Mouse (Mus musculus) heart, adult 2 months (tissue): ENCODE measurements around the gene Inip. TPM values are rescaled to one million over a fixed set of nuclear protein-coding genes. Genes with fewer than 3 reads are reported as not detected.

Experiments
- DNase-seq, 2 experiments: peaks; one replicate each; pipeline ENCODE4 v3.0.0; 2021
- H3K27ac ChIP-seq: fragments of 200-600 bp; 2 replicates; pipeline ENCODE4 v1.8.1; 2022
- H3K27me3 ChIP-seq: fragments of 200-500 bp; 2 replicates; pipeline ENCODE4 v1.6.1; 2012; ENCODE audit warnings: mild to moderate bottlenecking, low read length, inconsistent platforms, mixed read lengths; ENCODE audit not compliant: control insufficient read depth, insufficient read depth
- H3K36me3 ChIP-seq: fragments of 200-500 bp; 2 replicates; pipeline ENCODE4 v1.6.1; 2012; ENCODE audit warnings: low read length, inconsistent platforms; ENCODE audit not compliant: control insufficient read depth, insufficient read depth
- H3K4me1 ChIP-seq: fragments of 200-500 bp; 2 replicates; pipeline ENCODE4 v1.6.1; 2011; ENCODE audit warnings: low read length; ENCODE audit not compliant: control insufficient read depth, insufficient read depth
- H3K4me3 ChIP-seq: fragments of 200-600 bp; 2 replicates; pipeline ENCODE4 v1.8.1; 2022
- H3K79me2 ChIP-seq: fragments of 200-500 bp; replicated peaks from 2 replicates; pipeline ENCODE4 v1.6.1; 2012; ENCODE audit warnings: mild to moderate bottlenecking, inconsistent platforms, low read length, moderate library complexity, mixed read lengths; ENCODE audit not compliant: control insufficient read depth, insufficient read depth
- H3K9ac ChIP-seq: fragments of 200-500 bp; 2 replicates; pipeline ENCODE4 v1.6.1; 2012; ENCODE audit warnings: low read depth, mild to moderate bottlenecking, control low read depth, inconsistent platforms, low read length, mixed read lengths
- CTCF ChIP-seq: fragments of 200-600 bp; IDR thresholded peaks from 2 replicates; pipeline ENCODE4 v1.8.1; 2022; ENCODE audit warnings: antibody characterized with exemption, mild to moderate bottlenecking, moderate library complexity
- EP300 ChIP-seq: fragments of 200-500 bp; IDR thresholded peaks from 2 replicates; pipeline ENCODE4 v1.6.1; 2011; ENCODE audit warnings: low read depth, low read length, control low read depth; ENCODE audit not compliant: insufficient read depth
- POLR2A ChIP-seq: fragments of 200-500 bp; IDR thresholded peaks from 2 replicates; pipeline ENCODE4 v1.6.1; 2011; ENCODE audit warnings: mild to moderate bottlenecking, low read depth, low read length, control low read depth; ENCODE audit not compliant: insufficient read depth
- WGBS: fragments of 180-500 bp; shearing (Covaris S2); methylation state at CpG from one replicate; pipeline ENCODE4 v1.1.7; 2018; 5-methylcytosine and 5-hydroxymethylcytosine counted together
- intact Hi-C: fragments of 180-260 bp; cut with DNase I; formaldehyde crosslinking; loops from one replicate; pipeline ENCODE4 v1.15.1; 2025
- polyA plus RNA-seq: library from polyadenylated mRNA; depleted of rRNA; stranded (reverse); fragments of >200 nt; gene quantifications from 2 replicates; pipeline ENCODE4 v1.2.3, GENCODE M21; 2012
- total RNA-seq, 2 experiments: library from RNA; stranded (reverse); gene quantifications; 2 replicates each; pipeline ENCODE4 v1.2.3; 2021

Gene Inip
- total and polyA plus RNA-seq, 3 experiments, result 6.2 to 9.8 (median 9.7) TPM

DNA sequence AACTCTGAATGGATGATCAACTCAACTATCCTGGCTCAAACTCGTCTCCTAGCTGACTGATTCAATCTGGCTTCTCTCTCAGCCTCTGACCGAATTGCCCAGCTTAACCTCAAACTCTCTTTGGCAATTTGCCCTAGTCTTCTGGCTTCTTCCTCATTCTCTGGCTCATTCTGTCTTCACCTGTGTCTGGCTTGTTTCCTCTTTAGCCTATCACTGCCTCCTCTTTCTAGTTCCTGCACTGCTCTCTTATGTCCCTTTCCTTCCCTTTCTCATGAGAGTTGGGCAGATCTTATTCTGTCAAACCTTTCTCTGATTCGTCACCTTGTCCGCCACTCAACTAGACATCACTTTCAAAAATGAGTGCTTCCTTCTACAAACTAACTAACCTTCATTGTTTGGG is 20.7 kb upstream of the Inip start:
- Histone ChIP-seq H3K27me3 (no peaks in the 10 kb centered on the region), H3K36me3 (no peaks in the 10 kb centered on the region), H3K79me2 (no peaks in the 10 kb centered on the region), H3K4me3 (no peak overlapping the region), H3K27ac (no peak overlapping the region), H3K4me1 (peaks cover 9% of the 10 kb centered on the region), H3K9ac (no peak overlapping the region)
- WGBS, result 71% methylated on average over 4 of the region's 4 CpGs
- TF ChIP-seq POLR2A (no peak), CTCF (no peak), EP300 (no peak)
- no peak for DNase-seq
- intact Hi-C loops, result no loop called here

GRCm38 (mm10) chr4:59821516-59821915 is 20.1 kb upstream of the Inip start:
- Histone ChIP-seq H3K9ac (no peak overlapping the region), H3K4me1 (peaks cover 9% of the 10 kb centered on the region), H3K36me3 (no peaks in the 10 kb centered on the region), H3K27ac (no peak overlapping the region), H3K27me3 (no peaks in the 10 kb centered on the region), H3K79me2 (no peaks in the 10 kb centered on the region), H3K4me3 (no peak overlapping the region)
- no peak for TF ChIP-seq CTCF
- no peak for TF ChIP-seq POLR2A
- no peak for TF ChIP-seq EP300
- 100% methylated on average over 1 of the region's 1 CpGs for WGBS
- no peak for DNase-seq
- intact Hi-C loops, result no loop called here

- Histone ChIP-seq H3K79me2 (no peaks in the 10 kb centered on the region), H3K4me3 (no peak overlapping the region), H3K9ac (no peak overlapping the region), H3K27me3 (no peaks in the 10 kb centered on the region), H3K27ac (no peak overlapping the region), H3K36me3 (no peaks in the 10 kb centered on the region), H3K4me1 (peaks cover 17% of the 10 kb centered on the region)
- intact Hi-C loops, result no loop called here
- TF ChIP-seq EP300 (no peak), POLR2A (no peak), CTCF (no peak)
- WGBS, result 47% methylated on average over 12 of the region's 12 CpGs
- peak in 1 of 2 experiments; percentile 32 for DNase-seq
Measured at GRCm38 (mm10) chr4:59819477-59820022, 18.2 kb upstream of the Inip start.

DNA sequence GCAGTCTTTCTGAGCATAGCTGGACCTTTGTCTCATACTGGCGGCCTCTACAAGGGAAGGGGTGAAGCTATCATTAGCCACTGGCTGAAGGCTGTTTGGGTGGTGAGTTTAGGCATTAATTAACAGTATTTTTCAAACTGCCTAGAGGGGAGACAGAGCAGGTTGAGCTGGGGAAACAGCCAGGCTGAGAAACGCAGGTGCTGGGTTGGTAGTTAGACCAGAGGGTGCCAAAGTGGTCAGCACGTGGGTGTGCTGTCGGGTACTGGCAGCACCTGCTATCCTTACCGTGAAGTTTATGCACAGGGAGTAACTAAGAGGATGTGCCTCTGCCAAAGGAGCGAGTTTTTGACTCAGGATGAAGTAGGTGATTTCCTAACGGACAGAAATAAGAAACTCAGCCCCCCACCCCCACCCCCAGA is 17.7 kb upstream of the Inip start:
- peaks cover 20% of the 10 kb centered on the region for H3K4me1 ChIP-seq
- TF ChIP-seq EP300 (no peak), CTCF (no peak), POLR2A (no peak)
- H3K79me2 ChIP-seq, result no peaks in the 10 kb centered on the region
- intact Hi-C loops, result no loop called here
- DNase-seq, result no peak
- 60% methylated on average over 7 of the region's 7 CpGs for WGBS
- no peaks in the 10 kb centered on the region for H3K27me3 ChIP-seq
- no peak overlapping the region for H3K9ac ChIP-seq
- no peak overlapping the region for H3K27ac ChIP-seq
- H3K36me3 ChIP-seq, result no peaks in the 10 kb centered on the region
- H3K4me3 ChIP-seq, result no peak overlapping the region

- intact Hi-C loops, result no loop called here
- Histone ChIP-seq H3K4me1 (peaks cover 20% of the 10 kb centered on the region), H3K36me3 (no peaks in the 10 kb centered on the region), H3K79me2 (no peaks in the 10 kb centered on the region), H3K4me3 (no peak overlapping the region), H3K27ac (no peak overlapping the region), H3K9ac (no peak overlapping the region), H3K27me3 (no peaks in the 10 kb centered on the region)
- TF ChIP-seq EP300, result no peak
- TF ChIP-seq POLR2A, result no peak
- TF ChIP-seq CTCF, result no peak
- no peak for DNase-seq
- 86% methylated on average over 10 of the region's 10 CpGs for WGBS
Measured at GRCm38 (mm10) chr4:59818498-59818897, 17.1 kb upstream of the Inip start.

- Histone ChIP-seq H3K27ac (no peak overlapping the region), H3K4me1 (peaks cover 20% of the 10 kb centered on the region), H3K9ac (no peak overlapping the region), H3K27me3 (no peaks in the 10 kb centered on the region), H3K36me3 (no peaks in the 10 kb centered on the region), H3K4me3 (no peak overlapping the region), H3K79me2 (no peaks in the 10 kb centered on the region)
- 76% methylated on average over 5 of the region's 5 CpGs for WGBS
- no peak for TF ChIP-seq POLR2A
- no peak for TF ChIP-seq CTCF
- TF ChIP-seq EP300, result no peak
- intact Hi-C loops, result no loop called here
- no peak for DNase-seq
Measured at GRCm38 (mm10) chr4:59817790-59818189, 16.4 kb upstream of the Inip start.
